Mouse (Mus musculus) common myeloid progenitor, adult 5-6 weeks (primary cell): ENCODE measurements around the gene Batf2. TPM values are rescaled to one million over a fixed set of nuclear protein-coding genes. Genes with fewer than 3 reads are reported as not detected.

Experiments used
- ATAC-seq: replicated peaks from 2 replicates; pipeline ENCODE4 v1.8.0; 2016; ENCODE audit warnings: low read depth, mild to moderate bottlenecking, moderate TSS enrichment, inconsistent platforms; ENCODE audit not compliant: poor library complexity, severe bottlenecking
- total RNA-seq: library from RNA; stranded (forward); fragments of 200-1000, 187-1606 nt; gene quantifications from 2 replicates; pipeline ENCODE4 v1.2.3, GENCODE M21; 2017

Batf2 gene
- total RNA-seq, result 0.44 and 0.78 TPM in 2 replicates

DNA sequence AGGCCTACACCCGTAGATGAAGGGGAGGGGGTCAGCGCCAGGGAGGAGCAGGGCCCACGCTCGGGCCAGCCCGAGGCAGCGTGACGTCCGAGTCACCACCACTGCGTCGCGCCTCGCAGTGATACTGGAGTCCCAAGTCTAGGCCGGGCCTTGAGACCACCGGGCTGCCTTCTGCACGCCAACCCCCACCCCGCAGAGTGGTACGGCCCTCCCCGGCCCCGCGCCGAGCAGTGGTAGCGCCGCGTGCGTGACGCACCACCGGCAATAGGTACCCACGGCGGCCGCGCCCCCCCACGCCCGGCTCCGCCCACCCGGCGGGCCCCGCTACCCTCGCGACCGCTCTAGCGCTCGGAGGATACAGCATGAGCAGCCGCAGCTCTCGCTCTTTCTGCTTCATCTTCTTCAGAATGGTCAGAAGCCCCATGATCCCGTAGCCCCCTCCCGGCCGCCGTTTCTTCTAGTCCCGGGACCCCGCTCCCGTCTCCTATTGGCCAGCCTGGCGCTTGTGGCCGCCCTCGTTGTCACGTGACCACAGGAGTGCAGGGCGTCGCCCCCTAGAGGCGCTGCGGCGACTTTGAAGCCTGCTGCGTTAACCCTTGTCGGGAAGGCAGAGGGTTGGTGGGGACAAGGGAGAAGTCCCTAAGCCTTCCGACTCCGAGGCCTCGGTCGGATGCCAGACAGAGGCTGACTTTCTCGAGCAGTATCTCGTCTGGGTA is at the start of gene Batf2:
Batf2 (plus strand) TSS at position 306 of the 716 bp plus-strand sequence.
- ATAC-seq, result peak; percentile 81

DNA sequence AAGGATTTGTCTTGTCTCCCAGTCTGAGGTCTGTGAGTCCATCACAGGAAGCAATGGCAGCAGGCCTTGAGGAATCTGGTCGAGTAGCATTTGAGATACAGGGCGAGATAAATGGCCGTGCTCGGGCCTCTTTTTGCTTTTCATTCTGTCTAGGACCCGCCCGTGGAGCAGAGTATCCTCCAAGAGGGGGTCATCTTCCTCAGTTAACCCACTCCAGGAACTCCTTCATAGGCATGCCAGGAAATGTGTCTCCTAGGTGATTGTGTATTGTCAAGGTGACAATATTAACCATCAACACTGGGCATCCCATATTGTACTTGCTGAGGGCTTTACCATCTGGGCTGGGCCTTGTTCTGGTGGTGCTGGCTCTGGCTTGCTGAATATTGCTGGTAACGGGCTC is 46.7 kb upstream of the Batf2 start, which contains the start of gene AC131692.1:
AC131692.1 (plus strand) TSS at position 301 of the 400 bp plus-strand sequence.
- no peak for ATAC-seq

DNA sequence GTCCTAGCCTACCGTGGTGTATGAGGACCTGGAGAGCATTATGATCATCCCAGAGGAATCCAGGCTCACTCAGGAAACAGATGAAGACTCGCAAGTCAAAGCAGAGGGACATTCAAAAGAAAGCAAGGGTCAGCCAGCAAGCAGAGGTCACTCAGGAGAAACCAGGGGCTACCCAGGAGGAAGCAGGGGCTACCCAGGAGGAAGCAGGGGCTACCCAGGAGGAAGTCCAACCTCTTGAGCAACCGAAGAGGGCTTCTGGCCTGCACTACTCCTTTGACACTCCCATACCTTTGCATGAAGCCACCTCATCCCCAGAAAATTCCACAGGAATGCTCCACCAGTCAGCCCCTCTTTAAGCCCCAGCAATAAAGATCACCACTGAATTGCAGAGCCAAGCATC is 42.9 kb upstream of the Batf2 start:
- ATAC-seq, result no peak

DNA sequence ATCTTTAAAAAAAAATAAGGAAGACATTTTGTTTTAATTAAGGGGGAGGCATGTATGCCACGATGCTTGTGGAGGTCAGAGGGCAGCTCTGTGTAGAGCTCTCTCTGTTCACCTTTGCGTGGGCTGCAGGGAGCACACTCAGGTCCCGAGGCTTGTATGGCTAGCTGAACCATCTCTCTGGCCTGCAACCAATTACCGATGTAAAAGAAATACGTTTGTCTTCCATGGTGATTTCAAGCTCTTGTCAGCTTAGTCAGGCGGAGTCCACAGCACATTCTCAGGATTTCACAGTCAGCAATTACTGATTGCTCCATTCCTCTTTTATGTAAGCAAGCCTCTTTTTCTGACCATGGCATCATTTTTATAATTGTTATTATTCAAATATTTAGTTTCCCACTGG is 39.6 kb upstream of the Batf2 start:
- no peak for ATAC-seq

DNA sequence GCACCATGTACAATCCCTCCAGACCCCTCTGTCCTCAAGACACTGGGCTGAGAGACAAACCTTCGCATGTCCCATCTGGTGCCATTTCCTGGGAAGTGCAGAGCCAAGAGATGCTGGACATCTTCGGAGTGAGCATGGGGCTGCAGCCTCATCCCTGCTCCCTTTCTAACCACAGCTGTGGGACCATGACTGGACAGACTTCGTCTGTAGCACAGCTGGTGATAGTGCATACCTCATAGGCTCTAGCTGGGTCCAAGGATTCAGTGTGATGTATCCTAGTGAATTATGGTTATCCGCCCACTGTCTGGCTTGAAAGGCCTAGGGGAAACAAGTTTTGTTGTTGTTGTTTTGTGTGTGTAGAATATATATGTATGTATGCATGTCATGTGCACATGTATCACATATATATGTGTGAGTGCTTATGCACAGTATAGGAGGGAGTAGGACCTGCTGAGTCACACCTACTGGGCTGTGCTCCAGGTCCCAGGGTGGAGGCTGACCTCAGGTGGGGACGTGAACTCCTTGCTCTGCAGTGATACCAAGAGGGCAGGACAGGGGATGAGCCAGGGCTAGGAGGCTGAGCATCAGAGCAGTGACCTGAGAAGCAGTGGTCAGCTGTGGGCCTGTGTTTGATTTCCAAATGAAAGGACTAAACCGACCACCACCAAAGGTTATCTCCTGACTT is 38.5 kb upstream of the Batf2 start:
- ATAC-seq, result no peak

DNA sequence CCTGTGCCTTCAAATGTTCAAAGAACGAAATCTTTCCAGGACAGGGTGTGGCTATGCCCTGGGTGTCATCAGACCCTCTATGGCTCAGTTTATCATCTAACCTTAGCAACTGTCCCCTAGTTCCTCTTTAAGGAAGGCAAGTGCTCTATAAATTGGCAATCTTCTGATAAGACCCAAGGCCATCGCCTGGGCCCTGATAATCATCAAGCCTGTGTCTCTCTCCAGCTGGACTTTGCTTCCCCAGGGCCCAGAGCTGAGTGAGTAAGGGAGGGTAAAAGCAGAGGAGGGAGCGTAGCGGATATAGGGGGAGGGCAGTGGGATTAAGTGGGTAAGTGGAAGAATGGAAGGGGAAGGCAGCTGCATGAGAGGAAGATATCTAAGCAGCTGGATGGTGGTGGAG is 36.3 kb upstream of the Batf2 start:
- ATAC-seq, result no peak

DNA sequence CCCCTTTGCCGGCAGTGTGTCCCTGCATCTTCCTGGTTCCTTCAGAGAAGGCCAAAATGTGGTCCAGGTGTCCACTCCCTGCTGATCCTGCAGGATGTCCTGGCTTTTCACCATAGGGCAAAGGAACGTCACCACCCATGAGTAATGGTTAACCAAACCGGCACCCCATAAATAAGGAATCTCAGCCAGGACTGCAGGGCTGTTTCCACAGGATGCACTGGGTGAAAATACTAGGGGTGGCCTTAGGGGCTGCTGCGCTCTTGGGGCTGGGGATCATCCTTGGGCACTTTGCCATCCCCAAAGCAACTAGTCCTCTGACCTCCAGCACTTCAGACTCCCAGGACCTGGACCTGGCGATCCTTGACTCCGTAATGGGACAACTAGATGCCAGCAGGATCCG is 35.2 kb upstream of the Batf2 start, which contains the start of gene Naaladl1:
Naaladl1 (plus strand) TSS at position 197 of the 400 bp plus-strand sequence.
- ATAC-seq, result no peak

DNA sequence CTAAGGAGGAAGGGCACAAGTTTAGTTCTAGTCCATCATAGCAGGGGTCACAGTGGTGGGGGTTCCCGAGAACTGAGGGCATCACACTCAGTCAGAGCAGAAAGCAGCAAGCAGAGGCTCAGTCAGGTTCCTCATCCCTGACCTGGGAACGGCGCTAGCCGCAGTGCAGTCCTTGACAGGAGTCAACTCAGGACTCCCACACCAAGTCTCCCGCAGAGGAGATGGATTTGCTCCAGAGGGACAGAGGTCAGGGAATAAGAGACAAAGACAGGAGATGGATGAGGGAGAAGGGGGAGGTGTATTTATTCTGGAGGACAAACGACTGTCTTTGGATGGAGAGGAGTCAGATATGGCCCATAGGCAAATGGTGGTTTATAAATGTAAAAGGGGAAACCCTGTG is 27.7 kb upstream of the Batf2 start:
- no peak for ATAC-seq

DNA sequence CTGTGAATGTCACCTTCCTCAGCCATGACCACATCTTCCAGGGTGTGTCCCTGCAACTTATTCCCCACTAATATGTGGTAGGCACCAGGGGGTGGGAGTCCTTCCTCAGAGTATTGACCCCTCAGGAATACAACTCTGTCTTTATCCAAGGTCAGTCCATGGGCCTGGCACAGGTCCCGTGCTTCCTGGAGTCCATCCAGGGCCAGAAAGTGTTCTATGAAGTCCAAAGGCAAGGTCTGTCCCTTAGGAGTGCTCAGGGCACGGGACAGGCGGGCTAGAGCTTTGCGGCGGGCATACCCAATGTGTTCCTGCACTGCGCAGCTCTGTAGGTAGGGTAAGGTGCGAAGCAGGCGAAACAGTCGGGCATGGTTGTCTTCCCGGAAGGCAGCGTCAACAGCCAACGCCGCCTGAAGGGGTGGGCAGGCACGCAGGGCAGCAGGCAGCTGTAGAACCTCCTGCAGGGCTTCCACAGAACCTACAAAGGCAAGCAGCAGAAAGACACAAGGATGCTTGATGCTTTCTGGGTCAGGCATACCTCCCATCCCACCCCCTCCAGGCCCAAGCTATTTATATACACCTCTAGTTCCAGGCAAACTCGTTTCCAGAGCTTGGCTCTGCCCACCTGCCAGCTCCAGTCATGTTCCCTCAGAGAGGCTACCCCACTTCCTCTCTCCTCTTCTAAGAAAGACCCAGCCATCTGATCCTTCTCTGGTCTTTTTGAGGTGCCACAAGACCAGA is 24.5 kb upstream of the Batf2 start:
- ATAC-seq, result no peak

DNA sequence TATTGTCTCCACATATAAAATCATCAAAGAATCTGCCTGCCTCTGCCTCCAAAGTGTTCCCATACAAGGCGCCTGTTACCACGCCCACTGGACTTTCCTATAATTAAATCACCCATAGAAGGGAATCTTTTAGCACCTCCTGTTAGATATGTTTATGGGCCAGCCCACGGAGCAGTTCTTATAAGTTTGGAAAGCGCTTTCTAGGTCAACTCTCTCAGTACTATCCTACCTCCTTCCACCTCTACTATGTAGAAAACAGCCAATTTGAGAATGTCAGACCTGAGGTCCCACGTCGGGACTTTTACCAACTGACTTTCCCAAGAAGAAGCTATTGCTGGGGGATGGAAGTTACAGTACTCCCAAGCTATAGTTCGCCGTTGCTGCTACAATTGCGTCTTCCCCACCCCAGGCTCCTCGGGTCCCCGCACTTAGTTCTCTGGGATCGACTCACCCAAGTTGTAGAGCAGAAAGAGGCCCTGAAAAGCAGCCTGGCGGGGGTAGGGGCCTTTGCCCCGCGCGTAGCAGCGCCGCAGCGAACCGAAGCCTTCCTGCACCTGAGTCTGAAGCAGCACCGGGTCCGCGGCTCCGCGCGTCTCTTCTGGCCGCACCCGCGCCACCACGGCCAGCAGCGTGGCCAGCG is 23.3 kb upstream of the Batf2 start:
- no peak for ATAC-seq

DNA sequence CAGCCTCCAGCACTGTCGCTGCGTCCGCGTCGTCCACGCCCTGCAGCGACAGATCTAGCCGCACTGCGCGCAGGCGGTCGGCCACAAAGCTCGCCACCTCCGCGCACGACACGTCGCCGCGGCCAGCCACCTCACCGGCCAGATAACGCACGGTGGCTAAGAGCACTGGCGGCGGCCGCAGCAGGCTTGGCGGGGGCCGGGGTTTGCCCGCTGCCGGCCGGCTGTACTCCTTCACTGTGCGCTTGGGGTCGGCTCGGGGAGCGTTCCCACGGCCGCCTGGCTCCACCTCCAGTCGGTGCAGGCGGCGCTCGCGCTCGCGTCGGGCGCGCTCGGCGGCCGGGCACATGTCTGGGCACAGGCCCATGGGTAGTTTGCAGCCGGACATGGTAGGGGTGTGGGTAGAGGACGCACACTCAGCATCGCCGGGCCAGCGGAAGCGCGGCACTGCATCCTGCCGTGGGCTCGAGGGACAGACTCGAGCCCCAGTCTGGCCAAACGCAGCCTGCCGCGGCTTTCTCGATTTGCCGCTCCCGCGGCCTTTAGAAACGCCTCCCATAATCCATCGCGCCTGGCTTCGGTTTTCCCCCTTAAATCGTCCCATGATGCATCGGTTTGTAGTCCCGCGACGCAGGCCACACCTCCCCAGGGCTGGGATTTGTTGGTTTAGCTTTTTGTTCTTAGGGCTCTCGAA is 22.7 kb upstream of the Batf2 start, which contains the start of gene Sac3d1:
Sac3d1 (minus strand) TSS at position 665 of the 691 bp plus-strand sequence.
- peak; percentile 91 for ATAC-seq

DNA sequence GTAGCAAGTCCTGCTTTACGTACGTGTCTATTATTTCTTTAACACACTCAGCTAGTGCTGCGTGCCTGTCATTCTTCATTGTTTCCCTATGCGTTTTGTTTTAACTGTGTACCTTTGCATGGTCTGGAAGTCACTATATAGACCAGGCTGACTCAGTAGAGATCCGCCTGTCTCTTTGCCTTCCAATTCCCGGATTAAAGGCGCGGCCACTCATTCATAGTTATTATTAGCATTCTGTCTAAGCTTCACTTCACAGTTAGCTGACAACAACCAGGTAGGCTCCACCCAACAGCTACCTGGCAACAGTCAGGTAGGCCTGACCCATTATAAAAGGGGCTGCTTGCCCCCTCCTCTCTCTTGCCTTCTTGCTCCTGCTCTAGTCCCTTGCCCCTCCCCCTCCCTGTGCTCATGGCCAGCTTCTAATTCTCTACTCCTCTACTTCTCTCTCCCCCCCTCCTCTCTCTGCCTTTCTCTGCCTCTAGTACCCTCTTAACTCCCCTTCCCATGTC is 22.1 kb upstream of the Batf2 start:
- 0 out of 2 replicates have a peak, but pooled peaks have one; percentile 2 for ATAC-seq

DNA sequence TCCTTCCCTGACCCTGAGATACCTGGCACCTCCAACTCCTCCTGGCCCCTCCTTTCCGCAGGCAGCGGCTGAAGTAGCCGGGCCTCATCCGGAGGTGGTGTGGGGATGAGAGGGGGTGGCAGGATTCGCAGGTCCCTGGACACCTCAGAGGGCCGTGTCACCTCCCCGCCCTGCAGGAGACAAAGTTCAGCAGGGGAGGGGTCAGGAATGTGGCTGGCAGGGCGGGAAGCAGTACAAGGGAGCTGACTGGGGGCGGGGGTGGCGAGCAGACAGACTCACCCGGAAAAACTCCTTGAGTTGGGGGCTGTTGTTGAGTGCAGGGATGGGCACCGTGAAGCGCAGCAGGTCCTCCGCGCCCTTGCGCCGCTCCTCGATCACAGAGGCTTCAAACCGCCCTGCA is 19.0 kb upstream of the Batf2 start:
- no peak for ATAC-seq

DNA sequence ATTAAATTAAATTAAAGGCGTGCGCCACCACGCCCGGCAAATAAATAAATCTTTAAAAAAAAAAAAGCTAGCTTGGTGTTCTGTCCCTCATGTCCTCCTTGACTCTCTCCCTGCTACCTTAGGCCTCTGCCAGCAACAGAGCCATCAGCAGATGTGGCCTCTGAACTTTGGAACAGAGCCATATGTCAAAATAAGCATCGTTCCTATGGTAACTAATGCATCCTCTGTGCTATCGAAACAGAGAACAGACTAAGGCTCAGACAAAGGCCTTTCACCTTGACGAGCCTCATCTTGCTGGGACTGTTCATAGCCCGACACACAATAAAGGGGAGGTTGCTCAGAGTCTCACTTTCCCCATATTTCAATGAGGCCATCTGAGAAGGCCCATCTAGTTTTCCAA is 17.5 kb upstream of the Batf2 start:
- no peak for ATAC-seq

DNA sequence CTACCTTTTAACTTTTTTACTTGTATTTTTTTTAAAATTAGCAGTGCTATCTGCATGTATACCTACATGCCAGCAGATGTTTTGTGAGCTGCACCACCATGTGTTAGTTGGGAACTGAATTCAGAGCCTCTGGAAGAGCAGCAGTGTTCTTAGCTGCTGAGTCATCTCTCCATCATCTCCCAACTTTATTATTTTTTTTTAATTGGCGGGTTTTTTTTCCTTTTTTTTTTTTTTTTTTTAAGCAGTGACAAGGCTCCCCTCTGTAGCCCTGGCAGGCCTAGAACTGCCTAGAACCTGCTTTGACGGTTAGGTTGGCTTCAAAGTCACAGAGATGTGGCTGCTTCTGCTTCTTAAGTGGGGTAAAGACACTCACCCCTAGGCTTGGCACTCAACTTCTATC is 15.9 kb upstream of the Batf2 start:
- ATAC-seq, result no peak

DNA sequence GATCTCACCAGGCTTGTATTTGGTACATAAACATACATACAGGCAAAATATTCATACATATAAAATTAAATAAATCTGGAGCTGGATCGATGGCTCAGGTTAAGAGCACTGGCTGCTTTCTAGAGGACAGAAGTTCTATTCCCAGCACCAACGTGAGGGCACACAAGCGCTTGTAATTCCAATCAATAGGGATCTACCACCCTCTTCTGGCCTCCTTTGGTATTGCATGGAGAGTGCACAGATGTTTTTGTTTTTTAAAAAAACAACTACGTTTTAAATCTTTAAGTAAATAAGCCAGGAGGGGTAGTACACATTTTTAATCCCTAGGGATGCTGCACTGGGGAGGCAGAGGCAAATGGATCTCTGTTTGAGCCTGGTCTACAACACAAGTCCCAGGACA is 14.5 kb upstream of the Batf2 start:
- no peak for ATAC-seq

DNA sequence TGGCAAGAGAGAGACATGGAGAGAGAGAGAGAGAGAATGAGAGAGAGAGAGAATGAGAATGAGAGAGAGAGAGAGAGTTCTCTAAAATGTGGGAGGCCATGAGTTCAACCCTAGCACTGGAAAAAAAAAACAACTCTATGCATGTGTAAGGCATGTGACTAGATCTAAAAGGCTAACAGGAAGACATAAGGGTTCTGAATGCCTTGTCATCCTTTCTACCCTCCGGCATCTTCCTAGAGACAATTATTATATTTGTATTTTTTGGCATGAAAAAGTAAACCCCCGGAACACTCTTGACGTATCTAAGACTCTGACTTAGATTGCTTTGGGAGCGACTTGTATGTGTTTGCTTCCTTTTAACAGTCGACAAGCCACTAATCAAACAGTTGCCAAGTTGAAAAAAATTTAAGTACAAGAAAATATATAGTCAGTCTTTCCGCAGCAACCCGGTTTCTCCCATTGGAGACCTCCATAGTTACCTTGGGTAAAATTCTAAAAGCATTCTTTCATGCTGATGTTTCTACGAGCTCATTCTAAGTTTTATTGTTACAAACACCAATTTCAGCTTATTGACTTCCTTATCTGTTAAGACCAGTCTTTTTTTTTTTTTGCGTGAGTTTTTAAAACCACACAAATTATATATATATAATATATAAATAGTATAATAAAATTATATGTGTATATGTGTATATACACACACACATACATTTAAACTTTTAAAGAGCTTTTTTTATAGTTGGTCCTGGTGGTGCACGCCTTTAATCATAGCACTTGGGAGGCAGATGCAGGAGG is 13.8 kb upstream of the Batf2 start:
- no peak for ATAC-seq

DNA sequence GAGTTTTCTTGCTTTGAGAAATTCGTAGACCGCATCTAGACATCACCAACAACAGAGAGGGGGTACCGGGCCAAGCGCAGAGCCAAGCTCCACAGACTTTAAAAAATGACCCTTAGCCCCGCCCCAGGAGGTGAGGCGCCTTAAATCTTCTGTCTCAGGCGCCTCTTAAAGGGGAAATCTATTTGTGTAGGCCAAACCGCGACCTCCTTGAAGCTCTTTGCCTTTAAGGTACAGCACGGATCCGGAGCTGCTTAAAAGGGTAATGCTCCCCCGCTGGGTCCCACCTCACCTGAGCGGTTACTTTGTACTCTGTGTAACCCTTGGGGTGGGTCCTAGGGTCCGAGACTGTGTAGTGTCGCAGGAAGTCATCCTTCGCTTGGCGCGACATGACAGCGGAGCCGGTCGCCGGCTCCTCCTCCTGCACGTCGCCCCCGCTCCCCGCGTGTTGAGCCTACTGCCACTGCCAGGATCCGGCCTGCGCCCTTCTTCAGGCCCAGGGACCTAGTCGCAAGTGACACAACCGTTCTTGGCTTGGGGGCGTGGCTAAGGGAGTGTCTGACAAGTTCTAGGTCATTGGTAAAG is 12.9 kb upstream of the Batf2 start, which contains the start of gene Snx15:
Snx15 (minus strand) TSS at position 545 of the 582 bp plus-strand sequence.
- peak; percentile 96 for ATAC-seq
